Mouse (Mus musculus) 416B (cell line): ENCODE results near the gene Tnks1bp1.

Source experiments
- DNase-seq: peaks from one replicate; pipeline ENCODE4 v3.0.0; 2011; ENCODE audit warnings: low read depth

Gene Tnks1bp1

GRCm38 (mm10) chr2:85047596-85048167, at the start of gene Tnks1bp1:
Gene Tnks1bp1 (plus strand): TSS chr2:85048022.
- no peak for DNase-seq

DNA sequence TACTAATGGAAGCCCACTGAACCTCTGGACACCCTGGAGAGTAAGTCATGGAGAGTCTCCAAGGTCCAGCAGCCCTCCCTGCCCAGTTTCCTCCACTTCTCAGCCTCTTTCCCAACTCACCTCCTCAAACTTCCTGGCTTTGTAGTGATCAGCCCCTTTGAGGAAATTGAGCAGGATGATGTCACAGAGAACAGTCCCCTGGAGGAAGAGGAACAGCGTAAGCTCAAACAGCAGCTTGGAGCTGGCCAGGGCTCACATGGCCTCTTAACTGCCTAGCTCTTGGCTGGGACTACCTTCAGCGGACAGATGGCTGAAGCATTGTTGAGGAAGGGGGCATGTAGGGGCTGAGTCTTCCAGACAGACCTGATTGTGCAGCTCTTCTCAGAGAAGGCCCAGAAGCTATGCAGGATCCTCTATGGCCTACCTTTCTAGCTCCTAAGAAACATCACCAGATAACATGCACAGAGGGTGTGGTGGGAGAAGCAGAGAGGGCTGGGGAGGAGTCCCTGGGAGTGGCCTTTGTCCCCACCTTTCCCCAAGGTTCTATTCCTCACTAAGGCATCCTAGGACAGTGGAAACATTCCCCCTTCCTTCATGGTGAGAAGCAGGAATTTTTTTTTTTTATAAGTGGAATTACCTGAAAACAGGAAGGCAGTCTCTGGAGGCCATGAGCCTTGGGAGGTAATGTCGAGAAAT, 48.2 kb upstream of the Tnks1bp1 start:
- DNase-seq, result peak; percentile 21

GRCm38 (mm10) chr2:85001497-85001896, 46.3 kb upstream of the Tnks1bp1 start:
- DNase-seq, result no peak

- no peak for DNase-seq
These were observed 45.2 kb upstream of the Tnks1bp1 start for GRCm38 (mm10) chr2:85002575-85002974.

DNA sequence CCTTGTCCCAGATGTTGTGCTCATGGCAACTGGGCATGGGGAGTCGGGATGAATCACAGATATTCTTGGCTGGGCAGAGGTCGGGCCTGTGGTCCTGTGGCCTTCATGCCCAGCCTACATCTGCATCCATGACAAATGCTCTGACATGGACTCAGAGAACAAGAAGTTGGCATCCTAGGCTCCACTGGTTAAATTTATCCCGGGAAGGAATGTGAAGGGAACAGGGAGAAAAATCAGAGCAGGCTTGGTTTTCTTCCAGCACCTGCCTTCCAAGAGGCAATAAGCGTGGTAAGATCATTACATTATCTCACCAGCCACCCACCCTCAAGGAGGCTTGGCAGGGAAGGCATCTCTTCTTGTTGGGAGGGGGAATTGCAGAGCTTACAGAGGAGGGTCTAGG, 43.5 kb upstream of the Tnks1bp1 start:
- no peak for DNase-seq

GRCm38 (mm10) chr2:85006600-85006999, 41.2 kb upstream of the Tnks1bp1 start:
- no peak for DNase-seq

DNA sequence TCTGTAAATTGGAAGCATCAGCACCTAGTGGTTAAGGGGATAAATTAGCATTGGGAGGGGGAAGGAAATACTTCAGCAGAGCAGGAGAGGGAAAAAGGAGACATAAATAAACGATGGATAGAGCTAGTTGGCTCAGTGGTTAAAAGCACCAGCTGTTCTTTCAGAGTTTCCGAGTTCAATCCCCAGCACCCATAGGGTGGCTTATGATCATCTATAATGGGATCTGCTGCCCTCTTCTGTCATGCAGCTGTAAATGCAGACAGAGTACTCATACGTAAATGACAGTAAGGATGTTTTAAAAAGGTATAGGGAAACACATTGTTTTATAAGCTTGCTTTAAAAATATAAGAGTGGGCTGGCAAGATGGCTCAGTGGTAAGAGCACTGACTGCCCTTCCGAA, 40.1 kb upstream of the Tnks1bp1 start:
- peak; percentile 64 for DNase-seq

GRCm38 (mm10) chr2:85009212-85009611, 38.6 kb upstream of the Tnks1bp1 start:
- no peak for DNase-seq

- DNase-seq, result no peak
These were observed 35.8 kb upstream of the Tnks1bp1 start for GRCm38 (mm10) chr2:85011906-85012604.

DNA sequence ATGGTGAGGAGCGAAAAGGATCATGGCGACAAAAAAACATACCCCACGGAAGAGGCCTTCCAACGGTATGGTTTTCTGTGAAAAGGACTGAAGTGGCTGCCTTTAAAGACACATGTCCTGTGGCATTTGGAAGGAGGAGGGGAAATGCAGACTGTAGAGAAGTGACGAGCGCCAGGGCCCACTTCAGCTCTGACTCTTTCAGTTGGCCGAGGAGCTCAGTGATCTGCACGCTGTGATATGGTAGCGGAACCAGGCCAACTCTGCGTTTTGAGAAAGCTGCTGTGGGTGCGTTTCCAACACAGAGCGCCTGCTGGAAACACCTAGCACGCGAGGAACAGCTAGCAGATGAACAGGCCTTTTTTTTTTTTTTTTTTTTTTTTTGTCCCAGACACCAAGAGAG, 35.1 kb upstream of the Tnks1bp1 start:
- no peak for DNase-seq

DNA sequence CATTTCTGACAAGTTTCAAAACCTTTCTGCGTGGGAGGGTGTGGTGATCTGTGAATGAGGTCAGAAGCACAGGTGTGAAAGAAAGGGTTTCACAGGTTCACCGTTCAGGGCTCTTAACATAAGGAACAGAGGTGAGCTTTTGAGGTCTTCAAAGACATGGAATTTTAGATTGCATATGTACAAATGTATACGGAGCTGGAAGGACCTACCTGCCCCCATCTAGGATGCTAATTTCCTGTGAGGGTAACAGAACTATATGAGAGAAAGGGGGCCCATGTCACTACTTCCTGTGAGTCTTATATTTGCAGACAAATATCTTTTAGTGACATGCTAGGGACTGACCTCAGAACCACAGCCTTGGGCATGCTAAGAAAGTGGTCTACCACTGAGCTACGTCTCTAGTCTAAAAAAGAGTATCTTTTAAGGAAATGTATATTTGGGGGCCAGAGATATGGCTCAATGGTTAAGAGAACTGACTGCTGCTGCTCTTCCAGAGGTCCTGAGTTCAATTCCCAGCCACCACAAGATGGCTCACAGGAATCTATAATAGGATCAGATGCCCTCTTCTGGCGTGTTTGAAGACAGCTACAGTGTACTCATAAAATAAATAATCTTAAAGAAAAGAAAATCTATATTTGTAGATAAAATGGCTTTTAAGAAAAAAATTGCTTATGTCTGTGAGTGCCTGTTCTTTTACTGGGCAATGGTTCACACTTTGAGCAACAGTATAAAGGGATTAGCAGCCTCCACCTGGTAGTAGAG, 33.8 kb upstream of the Tnks1bp1 start:
- peak; percentile 32 for DNase-seq

DNA sequence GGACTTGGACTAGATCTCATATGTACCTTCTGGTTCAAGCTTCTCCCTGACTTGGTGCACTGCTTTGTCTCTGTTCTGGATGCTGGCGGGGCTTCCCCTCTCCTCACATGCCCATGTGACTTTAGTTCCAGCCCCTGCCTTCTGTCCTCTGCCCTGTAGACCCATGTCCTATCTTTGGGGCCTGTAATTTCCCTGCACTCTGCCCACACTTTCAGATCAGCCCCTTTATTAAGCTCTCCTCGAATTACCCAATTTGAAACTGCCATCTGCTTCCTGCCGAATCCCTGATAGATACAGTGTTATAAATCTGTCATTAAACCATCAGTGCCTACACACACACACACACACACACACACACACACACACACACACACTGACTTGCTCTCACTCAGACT, 33.2 kb upstream of the Tnks1bp1 start:
- DNase-seq, result peak; percentile 12

GRCm38 (mm10) chr2:85022043-85022442, 25.8 kb upstream of the Tnks1bp1 start:
- no peak for DNase-seq

DNA sequence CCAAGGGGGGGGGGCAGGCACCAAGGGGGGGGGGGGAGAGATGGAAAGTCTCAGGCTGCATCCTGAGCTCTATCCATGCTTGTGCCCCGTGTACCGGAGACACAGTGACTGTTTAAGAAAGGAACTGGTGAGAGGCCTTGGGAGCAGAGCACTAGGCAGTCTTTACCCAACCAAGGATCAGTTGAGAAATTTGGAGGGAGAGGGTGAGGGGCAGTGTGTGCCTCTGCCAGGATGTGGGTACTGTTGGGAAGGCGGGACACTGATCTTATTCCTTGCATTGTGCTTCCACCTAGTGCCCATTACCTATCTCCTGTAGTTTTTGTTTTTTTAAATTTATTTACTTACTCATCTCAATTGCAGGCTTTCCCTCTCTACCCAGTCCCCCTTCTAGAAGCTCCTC, 21.6 kb upstream of the Tnks1bp1 start:
- DNase-seq, result peak; percentile 21

DNA sequence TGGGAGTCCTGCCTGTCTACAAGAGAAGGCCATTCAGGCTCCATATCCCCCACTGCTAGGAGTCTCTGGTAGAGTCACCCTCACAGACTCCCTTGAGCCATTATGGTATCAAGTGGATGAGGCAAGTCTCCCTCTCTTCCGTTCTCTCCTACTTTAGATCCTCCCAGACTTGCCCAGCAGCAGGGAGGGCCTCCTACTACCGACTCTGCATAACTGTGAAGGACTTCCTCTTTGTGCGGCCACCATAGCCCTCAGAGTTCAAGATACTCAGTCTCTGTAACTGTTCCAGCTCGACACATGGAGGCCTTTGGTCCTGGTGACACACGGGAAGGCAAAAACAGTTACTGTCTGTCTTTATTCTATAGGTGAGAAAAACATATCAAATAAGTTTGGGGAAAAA, 20.5 kb upstream of the Tnks1bp1 start:
- peak; percentile 55 for DNase-seq

DNA sequence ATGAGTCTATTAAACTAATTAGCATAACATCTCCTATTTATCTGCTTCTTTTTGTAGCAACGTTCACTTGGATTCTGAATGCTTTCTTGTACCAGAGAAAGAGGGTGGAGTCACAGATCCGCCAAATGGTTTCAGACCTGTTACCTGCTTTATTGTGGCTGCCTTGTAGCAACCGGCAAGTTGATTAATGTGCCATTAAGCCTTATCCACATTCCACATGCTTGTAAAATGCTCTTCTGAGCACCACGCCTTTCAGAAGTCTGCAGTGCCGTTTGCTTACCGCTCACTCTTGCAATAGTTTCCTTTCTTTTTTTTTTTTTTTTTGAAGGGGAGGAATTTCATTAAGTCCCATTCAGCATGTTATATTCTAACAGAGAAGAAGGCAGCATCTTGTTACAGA, 17.9 kb upstream of the Tnks1bp1 start:
- DNase-seq, result no peak

- no peak for DNase-seq
These were observed 16.8 kb upstream of the Tnks1bp1 start for GRCm38 (mm10) chr2:85030989-85031388.

DNA sequence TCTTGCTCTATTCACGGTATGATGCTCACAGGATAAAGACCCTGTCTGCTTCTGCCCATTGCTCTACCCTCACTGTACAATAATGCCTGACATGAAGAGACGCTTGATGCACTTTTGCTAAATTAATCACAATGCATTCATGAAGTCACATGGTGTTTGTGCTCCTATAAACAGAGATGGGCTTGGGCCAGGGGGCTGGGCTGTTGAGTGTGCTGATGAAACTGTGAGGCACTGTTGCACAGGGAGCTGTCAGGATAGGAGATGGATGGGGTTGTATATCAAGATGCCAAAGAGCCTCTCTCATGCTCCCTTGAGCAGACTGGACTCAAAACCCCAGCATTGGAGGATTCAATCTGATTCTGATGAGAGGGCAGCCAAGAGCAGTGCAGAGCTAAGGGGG, 14.7 kb upstream of the Tnks1bp1 start:
- DNase-seq, result no peak

DNA sequence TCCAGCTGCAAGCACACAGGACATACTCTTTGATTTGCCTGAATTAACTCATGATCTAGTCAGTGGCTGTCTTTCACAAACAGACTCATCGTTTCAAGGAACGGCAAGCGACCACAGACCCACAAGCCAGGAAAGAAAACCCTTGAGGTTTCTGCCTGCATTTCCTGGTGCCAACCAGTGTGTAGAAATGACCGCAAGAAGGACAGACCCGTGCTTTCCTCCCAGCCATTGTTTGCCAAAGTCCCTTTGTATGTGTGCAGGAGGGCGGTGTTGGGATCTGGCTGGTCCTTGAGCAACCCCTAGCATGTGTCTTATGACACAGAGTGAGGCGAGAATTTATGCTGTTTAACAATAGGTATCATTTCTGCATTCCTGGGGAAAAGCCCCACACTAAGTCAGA, 13.7 kb upstream of the Tnks1bp1 start:
- DNase-seq, result peak; percentile 91

DNA sequence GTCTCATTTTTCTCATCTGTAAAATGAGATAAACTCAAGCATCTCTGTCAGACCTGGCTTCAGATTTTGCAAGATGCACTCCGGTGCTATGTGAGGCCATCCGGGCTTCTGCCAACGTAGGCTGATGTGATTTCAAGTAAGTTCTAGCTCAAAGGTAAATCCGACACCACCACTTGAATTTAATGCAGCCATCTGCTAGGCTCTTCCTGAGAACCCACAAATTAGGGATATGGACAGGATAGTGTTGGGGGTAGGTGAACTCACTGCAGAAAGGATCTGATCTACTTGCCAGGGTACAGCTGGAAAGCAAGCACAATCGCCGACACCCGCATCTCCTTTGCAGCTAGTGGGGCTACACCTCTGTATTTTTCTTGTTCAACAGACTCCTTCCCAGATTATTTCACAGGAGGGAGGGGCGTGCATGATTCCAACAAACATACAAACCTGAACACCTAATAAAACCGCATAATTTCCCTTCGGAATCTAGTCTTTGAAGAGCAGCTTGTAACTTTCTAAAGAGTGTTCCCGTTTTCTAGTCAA, 11.2 kb upstream of the Tnks1bp1 start:
- peak; percentile 36 for DNase-seq

GRCm38 (mm10) chr2:85037047-85038026, 10.5 kb upstream of the Tnks1bp1 start, which contains the start of the genes Ssrp1 and P2rx3:
Gene Ssrp1 (plus strand): TSS chr2:85037234.
Gene P2rx3 (minus strand): TSS chr2:85037462.
- DNase-seq, result peak; percentile 93
